Mouse (Mus musculus) lung, postnatal 4 days (tissue): ENCODE data around the gene Tnip1.
"Not testable (repeated sequence)": the region's sequence is repeated elsewhere in the genome, so short reads cannot be mapped to it uniquely, and the experiment has no call there.

ENCODE experiments used
- DNase-seq, 2 experiments: peaks; one replicate each; pipeline ENCODE4 v3.0.0; 2021

Gene Tnip1

GRCm38 (mm10) chr11:54906466-54906865 is 56.3 kb downstream of the Tnip1 start:
- DNase-seq = no peak

- DNase-seq = peak; percentile 24 to 60
These were observed 56.8 kb downstream of the Tnip1 start for GRCm38 (mm10) chr11:54905931-54906330.

- no peak for DNase-seq
These were observed 57.6 kb downstream of the Tnip1 start for GRCm38 (mm10) chr11:54905086-54905485.

- DNase-seq = peak; percentile 74 to 90
These were observed 58.6 kb downstream of the Tnip1 start for GRCm38 (mm10) chr11:54903940-54904706.

GRCm38 (mm10) chr11:54903339-54903738 is 59.4 kb downstream of the Tnip1 start:
- no peak for DNase-seq

GRCm38 (mm10) chr11:54902333-54903323 is 60.1 kb downstream of the Tnip1 start, which contains the start of gene Gpx3:
Gpx3 (plus strand) TSS chr11:54902453.
- peak; percentile 80 to 86 for DNase-seq

- DNase-seq = no peak
These were observed 63.1 kb downstream of the Tnip1 start for GRCm38 (mm10) chr11:54899657-54900056.

- no peak for DNase-seq
These were observed 65.2 kb downstream of the Tnip1 start for GRCm38 (mm10) chr11:54897470-54897869.

GRCm38 (mm10) chr11:54896646-54897045 is 66.1 kb downstream of the Tnip1 start:
- not testable (repeated sequence) for DNase-seq

GRCm38 (mm10) chr11:54894589-54894988 is 68.1 kb downstream of the Tnip1 start:
- DNase-seq = no peak

GRCm38 (mm10) chr11:54892091-54892490 is 70.6 kb downstream of the Tnip1 start:
- DNase-seq = no peak

- DNase-seq = no peak
These were observed 71.4 kb downstream of the Tnip1 start for GRCm38 (mm10) chr11:54891341-54891740.

- no peak for DNase-seq
These were observed 74.8 kb downstream of the Tnip1 start for GRCm38 (mm10) chr11:54887927-54888326.

- no peak for DNase-seq
These were observed 77.3 kb downstream of the Tnip1 start for GRCm38 (mm10) chr11:54885406-54885805.

- DNase-seq = peak; percentile 68 to 88
These were observed 77.8 kb downstream of the Tnip1 start for GRCm38 (mm10) chr11:54884937-54885336.

GRCm38 (mm10) chr11:54884197-54884828 is 78.4 kb downstream of the Tnip1 start:
- no peak for DNase-seq

- DNase-seq = peak; percentile 48 to 60
These were observed 80.0 kb downstream of the Tnip1 start for GRCm38 (mm10) chr11:54882671-54883070.

GRCm38 (mm10) chr11:54881051-54881474 is 81.7 kb downstream of the Tnip1 start:
- DNase-seq = no peak

GRCm38 (mm10) chr11:54879922-54880321 is 82.8 kb downstream of the Tnip1 start:
- no peak for DNase-seq

- DNase-seq = peak; percentile 40 to 70
These were observed 83.3 kb downstream of the Tnip1 start for GRCm38 (mm10) chr11:54879434-54879833.

- DNase-seq = no peak
These were observed 83.8 kb downstream of the Tnip1 start for GRCm38 (mm10) chr11:54878893-54879292.

GRCm38 (mm10) chr11:54876031-54876430 is 86.7 kb downstream of the Tnip1 start:
- DNase-seq = no peak
